Mouse (Mus musculus): ENCODE measurements around the gene Atg16l2.

DNA sequence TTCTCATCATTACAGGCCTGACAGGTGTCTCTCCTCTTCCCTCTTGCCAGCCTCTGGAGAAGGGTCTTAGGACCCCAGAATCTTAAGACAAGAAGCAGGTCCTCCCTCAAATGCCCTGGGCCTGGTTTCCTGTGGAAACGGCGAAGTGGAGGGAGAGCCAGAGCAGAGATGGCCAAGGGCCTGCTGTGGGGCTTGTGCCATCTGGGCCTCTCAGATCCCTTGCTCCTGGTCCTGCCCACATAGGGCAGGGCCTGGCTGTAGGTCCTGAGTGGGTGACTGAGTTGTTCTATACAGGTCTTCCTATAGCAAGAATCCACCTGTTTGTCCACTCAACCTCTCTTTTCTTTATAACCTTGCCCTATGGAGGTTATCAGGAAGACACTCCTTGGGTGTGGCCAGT lies 33.2 kb upstream of the Atg16l2 start:
- no peak for TF ChIP-seq CTCF (IDR thresholded peaks at IDR 0.05)
- TF ChIP-seq EP300 (IDR thresholded peaks at IDR 0.05), result no peak
